Mouse (Mus musculus) embryonic stem cell, embryonic (primary cell): Measurements from ENCODE around the gene Copg2.
"Not testable (repeated sequence)": the region's sequence is repeated elsewhere in the genome, so short reads cannot be mapped to it uniquely, and the experiment has no call there.

ENCODE experiments used
- CTCF ChIA-PET, 4 experiments: fragments of 300-600 bp in 2 of 4; fragments of 350-600 bp in 2 of 4; sonication (Branson Sonifier 250); formaldehyde crosslinking; loops; one replicate each; lab custom pipeline; 2022; ENCODE audit warnings: inconsistent platforms in 2 of 4; lab: Charles Lee
- POLR2A ChIA-PET, 4 experiments: fragments of 300-600 bp in 2 of 4; fragments of 350-600 bp in 2 of 4; sonication (Branson Sonifier 250); formaldehyde crosslinking; loops; one replicate each; lab custom pipeline; 2022; ENCODE audit warnings: antibody characterized with exemption in 4 of 4, inconsistent platforms in 1 of 4; lab: Charles Lee

Gene Copg2

GRCm38 (mm10) chr6:30866501-30866900, 30.1 kb downstream of the Copg2 start:
- CTCF ChIA-PET = no interaction called here

GRCm38 (mm10) chr6:30865031-30865678, 31.4 kb downstream of the Copg2 start:
- POLR2A ChIA-PET = interaction anchor here in 1 of 4 experiments (1.3 kb wide), 1 partner anchor 9 kb away, joined by 3 read pairs; no protein-coding TSS in a partner anchor
- CTCF ChIA-PET = no interaction called here

More at GRCm38 (mm10) chr6:30866501-30866900, 30.1 kb downstream of the Copg2 start:
- POLR2A ChIA-PET = no interaction called here

GRCm38 (mm10) chr6:30855956-30856355, 40.6 kb downstream of the Copg2 start:
- ChIA-PET POLR2A (interaction anchor here in 2 of 4 experiments (0.6 to 0.9 kb wide), 3 partner anchors 9 to 1925 kb away, joined by 3 to 4 read pairs (median 3); no protein-coding TSS in a partner anchor), CTCF (interaction anchor here in 1 of 4 experiments (0.7 kb wide), 1 partner anchor 38 kb away, joined by 3 read pairs; no protein-coding TSS in a partner anchor)

DNA sequence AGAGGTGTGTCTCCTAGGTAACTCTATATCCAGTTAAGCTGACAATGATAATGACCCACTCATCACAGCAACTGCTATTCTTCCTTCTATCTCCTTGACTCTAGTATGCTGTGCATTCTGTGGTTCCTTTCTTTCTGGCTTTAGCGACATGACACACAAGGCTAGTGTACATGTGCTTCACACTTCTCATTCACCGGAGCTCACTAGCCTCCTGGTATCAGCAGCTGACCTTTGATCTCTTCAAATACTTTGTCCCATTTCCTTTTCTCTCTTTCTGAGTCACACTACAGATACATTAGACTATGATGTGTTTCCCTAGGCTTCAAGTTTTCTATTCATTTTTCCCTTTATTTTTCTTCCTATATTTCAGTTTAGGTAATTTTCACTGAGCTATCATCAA, 41.4 kb downstream of the Copg2 start:
- CTCF ChIA-PET = interaction anchor here in 2 of 4 experiments (0.6 kb wide), 2 partner anchors 127 to 282 kb away, joined by 4 to 6 read pairs; no protein-coding TSS in a partner anchor

DNA sequence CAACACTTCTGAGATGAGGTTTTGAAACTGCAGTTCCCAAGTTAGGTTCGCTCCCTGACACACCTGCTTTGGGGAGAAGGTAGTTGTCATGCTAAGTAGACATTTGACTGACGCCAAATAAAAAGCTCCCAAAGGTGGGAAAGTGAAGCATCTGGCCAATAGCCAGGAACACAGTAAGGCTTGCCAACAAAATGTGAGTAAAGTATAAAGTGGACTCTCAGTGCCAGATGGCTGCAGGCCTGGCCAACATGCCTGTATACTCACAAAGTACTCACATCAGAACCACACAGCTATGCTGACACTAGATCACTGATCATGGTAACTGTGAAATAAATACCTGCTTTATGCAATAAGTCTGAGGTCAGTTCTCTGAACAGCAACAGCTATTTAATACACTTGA, 46.8 kb downstream of the Copg2 start:
- POLR2A ChIA-PET = no interaction called here
- CTCF ChIA-PET = interaction anchor here in 1 of 4 experiments (0.7 kb wide), 1 partner anchor 56 kb away, joined by 4 read pairs; no protein-coding TSS in a partner anchor

More for the DNA sequence above, 41.4 kb downstream of the Copg2 start:
- POLR2A ChIA-PET = interaction anchor here in 1 of 4 experiments (1.0 kb wide), 1 partner anchor 345 kb away, joined by 3 read pairs; the partner anchor contains the start of genes Ssmem1 and Tmem209

DNA sequence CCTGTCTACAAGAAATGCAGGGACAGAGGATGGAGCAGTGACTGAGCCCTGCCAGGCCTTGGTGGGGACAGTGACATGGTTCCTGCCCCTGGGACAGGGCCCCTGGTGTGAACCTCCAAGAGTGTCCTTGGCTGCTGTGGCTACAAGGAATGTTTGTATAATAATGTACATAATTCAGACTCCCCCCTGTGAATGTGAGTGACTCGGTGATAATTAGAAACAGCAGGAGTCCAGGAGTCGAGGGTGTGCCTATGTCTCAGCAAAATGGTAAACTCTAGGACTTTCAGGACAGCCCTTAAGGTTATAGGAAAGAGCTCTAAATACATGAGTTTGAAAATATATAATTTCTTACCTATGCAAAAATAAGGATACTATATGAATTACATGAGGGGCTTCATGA, 64.4 kb downstream of the Copg2 start:
- CTCF ChIA-PET = no interaction called here
- POLR2A ChIA-PET = interaction anchor here in 1 of 4 experiments (0.6 to 1.1 kb wide), 4 partner anchors 11 to 188 kb away, joined by 3 to 6 read pairs (median 3); no protein-coding TSS in a partner anchor

DNA sequence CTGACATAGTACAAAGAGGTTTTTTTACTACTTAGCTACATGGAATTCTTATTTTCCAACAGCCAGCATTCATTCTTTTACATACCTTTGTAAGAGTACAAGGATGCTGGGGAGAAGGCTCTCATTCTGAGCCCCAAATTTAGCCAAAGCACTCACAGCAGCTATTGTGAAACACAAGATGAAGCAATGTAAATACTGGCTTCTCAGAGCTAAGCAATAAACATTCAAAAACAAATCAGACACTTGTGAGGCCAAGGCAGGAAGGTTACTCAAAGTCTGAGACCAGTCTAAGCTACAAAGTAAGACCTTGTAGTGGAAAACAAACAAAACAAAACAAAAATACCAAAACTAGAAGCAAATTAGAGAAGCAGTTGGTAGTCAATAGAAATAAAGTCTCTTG, 83.0 kb downstream of the Copg2 start:
- ChIA-PET CTCF (interaction anchor here in 1 of 4 experiments (0.6 kb wide), 1 partner anchor 397 kb away, joined by 3 read pairs; no protein-coding TSS in a partner anchor), POLR2A (interaction anchor here in 1 of 4 experiments (0.7 to 0.8 kb wide), 2 partner anchors 372 to 1398 kb away, joined by 3 to 4 read pairs; no protein-coding TSS in a partner anchor)

- ChIA-PET POLR2A (interaction anchor here in 1 of 4 experiments (0.5 to 1.2 kb wide), 3 partner anchors 92 to 727 kb away, joined by 3 to 5 read pairs (median 3); no protein-coding TSS in a partner anchor), CTCF (interaction anchor here in 2 of 4 experiments (0.7 to 1.5 kb wide), 2 partner anchors 254 to 270 kb away, joined by 3 read pairs; no protein-coding TSS in a partner anchor)
Observed at GRCm38 (mm10) chr6:30805053-30805752, 91.4 kb downstream of the Copg2 start.

DNA sequence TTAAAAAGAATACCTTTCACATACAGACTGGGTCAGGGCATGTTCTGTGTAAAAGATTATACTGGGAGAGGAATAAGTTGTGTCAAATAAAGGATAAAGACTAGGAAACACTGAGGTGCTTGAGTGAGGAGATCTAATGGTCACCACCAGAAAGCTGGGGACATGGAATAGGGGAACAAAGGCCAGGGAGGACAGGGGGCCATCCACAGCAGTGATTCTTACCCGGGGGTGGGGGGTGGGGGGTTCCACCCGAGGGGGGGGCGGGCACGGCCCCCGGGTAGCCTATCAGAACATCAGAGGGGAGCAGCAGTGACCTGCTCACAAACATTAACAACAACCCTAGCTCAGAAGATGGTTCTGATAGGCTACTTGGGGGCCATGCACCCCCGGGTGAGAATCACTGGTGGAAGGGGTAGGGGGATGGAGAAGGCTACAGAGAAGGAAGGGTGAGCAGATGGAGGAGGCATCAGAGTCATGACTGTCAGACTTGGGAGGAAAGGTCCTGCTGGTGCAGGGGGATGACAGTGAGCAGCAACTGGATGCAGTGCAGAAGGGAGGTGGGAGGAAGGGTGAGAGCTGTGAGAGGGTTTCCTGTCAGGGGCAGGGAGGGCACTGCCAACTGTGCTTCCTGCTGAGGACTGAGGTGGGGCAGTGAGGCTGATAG, 92.1 kb downstream of the Copg2 start:
- POLR2A ChIA-PET = interaction anchor here in 2 of 4 experiments (0.6 to 1.2 kb wide), 5 partner anchors 22 to 726 kb away, joined by 3 read pairs; no protein-coding TSS in a partner anchor
- CTCF ChIA-PET = interaction anchor here in 1 of 4 experiments (1.5 kb wide), 1 partner anchor 269 kb away, joined by 3 read pairs; no protein-coding TSS in a partner anchor

DNA sequence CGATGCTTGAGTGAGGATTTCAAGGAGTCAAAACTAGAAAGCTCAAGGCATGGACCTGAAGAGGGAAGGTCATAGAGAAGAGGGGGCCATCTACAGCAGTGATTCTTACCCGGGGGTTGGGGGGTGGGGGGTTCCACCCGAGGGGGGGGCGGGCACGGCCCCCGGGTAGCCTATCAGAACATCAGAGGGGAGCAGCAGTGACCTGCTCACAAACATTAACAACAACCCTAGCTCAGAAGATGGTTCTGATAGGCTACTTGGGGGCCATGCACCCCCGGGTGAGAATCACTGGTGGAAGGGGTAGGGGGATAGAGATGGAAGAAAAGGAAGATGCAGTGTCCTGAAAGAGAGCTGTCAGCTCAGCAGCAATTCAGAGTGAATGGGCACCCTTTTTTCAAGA, 93.7 kb downstream of the Copg2 start:
- POLR2A ChIA-PET = interaction anchor here in 1 of 4 experiments (0.7 to 1.6 kb wide), 2 partner anchors 9 to 59 kb away, joined by 4 to 5 read pairs; no protein-coding TSS in a partner anchor
- CTCF ChIA-PET = not testable (repeated sequence)

DNA sequence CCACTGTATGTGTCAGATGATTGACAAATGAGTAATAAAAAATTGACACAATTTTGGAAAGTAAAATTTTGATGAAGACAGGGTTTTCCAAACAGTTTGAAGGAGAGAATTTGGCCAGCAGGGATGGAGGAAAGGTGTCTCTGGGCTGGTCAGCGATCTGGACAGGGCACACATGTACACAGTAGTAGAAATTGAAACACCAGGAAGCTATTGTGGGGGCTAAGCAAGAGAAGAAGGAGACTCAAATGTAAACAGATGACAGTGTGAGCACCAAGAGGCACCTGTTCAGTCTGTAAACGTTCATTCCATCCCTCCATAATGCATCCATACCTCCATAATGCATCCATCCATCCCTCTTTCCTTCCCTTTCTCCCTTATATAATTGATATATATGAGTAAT, 145.4 kb downstream of the Copg2 start:
- ChIA-PET CTCF (no interaction called here), POLR2A (no interaction called here)

DNA sequence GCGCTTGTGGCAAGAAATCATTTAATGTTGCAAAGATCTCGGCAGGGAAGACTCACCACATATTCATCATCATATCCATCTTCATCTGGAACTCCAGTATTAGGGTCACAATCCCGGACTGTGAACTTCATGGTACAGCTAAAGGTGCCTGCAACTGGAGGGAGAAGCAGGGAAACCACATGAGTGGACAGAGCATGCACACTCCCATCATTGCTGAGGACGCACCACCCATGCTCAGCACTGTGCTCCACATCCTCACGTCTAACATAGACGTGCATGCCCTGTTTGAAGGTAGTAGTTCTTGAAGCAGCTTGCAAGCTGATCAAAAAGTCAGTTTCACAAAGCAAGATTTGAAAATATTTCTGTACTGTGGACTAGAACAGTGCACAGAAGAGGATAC, 146.1 kb downstream of the Copg2 start:
- ChIA-PET POLR2A (interaction anchor here in 1 of 4 experiments (1.1 to 1.3 kb wide), 2 partner anchors 11 to 57 kb away, joined by 3 to 5 read pairs; partner anchors contain the start of gene Cep41), CTCF (no interaction called here)

- ChIA-PET CTCF (no interaction called here), POLR2A (interaction anchor here in 1 of 4 experiments (1.1 to 1.3 kb wide), 3 partner anchors 11 to 56 kb away, joined by 3 to 5 read pairs (median 4); partner anchors contain the start of gene Cep41)
Observed at GRCm38 (mm10) chr6:30749892-30750291, 146.7 kb downstream of the Copg2 start.

DNA sequence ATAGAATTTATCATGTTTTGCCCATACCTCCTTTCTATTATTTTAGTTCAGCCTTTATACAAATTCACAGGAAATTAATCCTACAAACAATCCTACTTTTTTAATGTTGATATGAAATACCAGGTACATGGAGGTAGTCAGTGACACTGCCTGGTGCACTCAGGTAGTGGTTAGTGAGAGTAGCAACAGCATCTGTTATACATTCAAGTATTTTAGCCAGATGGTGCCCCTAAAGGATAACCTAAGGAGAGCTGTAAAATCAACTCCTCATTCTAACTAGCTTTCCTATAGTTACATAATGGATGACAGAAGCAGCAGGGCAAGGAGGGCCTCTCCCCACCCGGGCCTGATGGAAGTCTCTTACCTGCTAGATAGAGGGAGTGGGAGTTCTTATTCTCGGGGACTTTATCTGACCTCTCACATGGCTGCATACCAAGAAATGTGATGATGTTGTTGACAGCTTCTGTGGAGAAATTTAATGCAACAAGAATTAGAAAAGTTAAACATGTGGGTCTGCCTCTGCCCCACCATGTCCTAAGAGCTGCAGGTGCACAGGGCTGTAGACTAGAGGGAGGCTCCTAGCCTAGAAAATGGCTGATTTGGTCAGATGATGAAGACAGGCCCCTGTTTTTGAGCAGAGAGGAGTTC, 147.4 kb downstream of the Copg2 start:
- POLR2A ChIA-PET = interaction anchor here in 1 of 4 experiments (1.3 kb wide), 2 partner anchors 12 to 56 kb away, joined by 3 to 4 read pairs; partner anchors contain the start of gene Cep41
- CTCF ChIA-PET = no interaction called here

DNA sequence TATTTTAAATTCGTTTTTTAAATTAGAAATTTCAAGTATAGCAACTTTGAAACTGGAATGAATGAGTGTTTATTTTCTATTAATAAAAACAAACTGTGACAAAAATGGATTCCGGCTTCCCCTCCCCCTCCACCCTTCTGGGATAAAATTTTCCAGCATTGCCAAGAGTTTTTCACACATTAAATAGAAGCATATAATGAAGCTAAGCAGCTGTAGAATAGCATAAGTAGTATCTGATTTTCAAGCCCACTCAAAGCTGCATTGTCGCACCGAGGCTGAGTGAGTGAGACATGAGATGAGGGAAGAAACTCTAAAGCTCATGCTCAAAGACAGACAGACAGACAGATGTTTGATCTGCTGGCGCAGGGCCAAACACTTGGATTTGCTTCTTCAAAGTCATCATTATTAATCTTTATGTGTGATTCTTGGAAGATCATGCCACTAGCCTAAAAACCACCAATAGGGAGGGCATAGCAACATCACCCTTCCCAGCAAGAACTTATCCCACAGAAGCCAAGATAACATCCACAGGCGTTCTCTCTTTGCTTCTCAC, 148.2 kb downstream of the Copg2 start:
- ChIA-PET CTCF (no interaction called here), POLR2A (no interaction called here)

- ChIA-PET POLR2A (interaction anchor here in 2 of 4 experiments (0.8 to 1.0 kb wide), 2 partner anchors 10 to 239 kb away, joined by 3 read pairs; no protein-coding TSS in a partner anchor), CTCF (no interaction called here)
Observed at GRCm38 (mm10) chr6:30747631-30748357, 148.8 kb downstream of the Copg2 start.

GRCm38 (mm10) chr6:30745591-30745990, 151.0 kb downstream of the Copg2 start:
- POLR2A ChIA-PET = interaction anchor here in 2 of 4 experiments (0.9 to 3.3 kb wide), 3 partner anchors 12 to 87 kb away, joined by 3 to 9 read pairs (median 3); no protein-coding TSS in a partner anchor
- CTCF ChIA-PET = interaction anchor here in 1 of 4 experiments (0.8 kb wide), 1 partner anchor 210 kb away, joined by 3 read pairs; no protein-coding TSS in a partner anchor
